Mouse (Mus musculus) neural tube, embryonic 12.5 days (tissue): ENCODE measurements around the gene Rpusd3. TPM values are rescaled to one million over a fixed set of nuclear protein-coding genes. Genes with fewer than 3 reads are reported as not detected.
A peak's percentile ranks its signal among the peaks of the same experiment; 100 is the strongest.

Source experiments
- ATAC-seq: fragments of 200-750 bp; cut with Nextera tagmentation; 2 replicates; pipeline ENCODE4 v1.8.0; 2017; ENCODE audit warnings: low read depth, mild to moderate bottlenecking, moderate TSS enrichment, moderate library complexity; ENCODE audit not compliant: low FRiP score
- H3K27ac ChIP-seq: fragments of 300-500 bp; sonication (generic); 2 replicates; pipeline ENCODE4 v1.5.1; 2016
- H3K27me3 ChIP-seq: fragments of 300-500 bp; sonication (generic); replicated peaks from 2 replicates; pipeline ENCODE4 v1.6.1; 2016; ENCODE audit warnings: mild to moderate bottlenecking
- H3K36me3 ChIP-seq: fragments of 300-500 bp; sonication (generic); 2 replicates; pipeline ENCODE4 v1.6.1; 2016; ENCODE audit warnings: mild to moderate bottlenecking
- H3K4me1 ChIP-seq: fragments of 300-500 bp; sonication (generic); 2 replicates; pipeline ENCODE4 v1.6.1; 2016
- H3K4me2 ChIP-seq: fragments of 300-500 bp; sonication (generic); replicated peaks from 2 replicates; pipeline ENCODE4 v1.6.1; 2016; ENCODE audit warnings: mild to moderate bottlenecking
- H3K4me3 ChIP-seq: fragments of 300-500 bp; sonication (generic); 2 replicates; pipeline ENCODE4 v1.5.1; 2016
- H3K9ac ChIP-seq: fragments of 300-500 bp; sonication (generic); 2 replicates; pipeline ENCODE4 v1.6.1; 2016; ENCODE audit warnings: mild to moderate bottlenecking
- H3K9me3 ChIP-seq: fragments of 300-500 bp; sonication (generic); 2 replicates; pipeline ENCODE4 v1.6.1; 2016; ENCODE audit warnings: mild to moderate bottlenecking
- WGBS: fragments of 180-500 bp; shearing (Covaris S2); methylation state at CpG from one replicate; pipeline ENCODE4 v1.1.7; 2016; 5-methylcytosine and 5-hydroxymethylcytosine counted together
- microRNA-seq: library from miRNA; unstranded; fragments of <30 nt; microRNA quantifications from one replicate; pipeline ENCODE4, GENCODE M21; 2017
- polyA plus RNA-seq: library from polyadenylated mRNA; unstranded; fragments of >200 nt; fragmentation: Nextera tagmentation; extraction: Ambion mirVana; gene quantifications from 2 replicates; pipeline ENCODE4 v1.2.1, GENCODE M21; 2016

Gene Rpusd3
- polyA plus RNA-seq, 1 experiment from 2014 or later = 29.3 TPM

- ATAC-seq = peak; percentile 95
- Histone ChIP-seq H3K4me2 (peak within 1 kb of the TSS; percentile 85), H3K9ac (peak within 1 kb of the TSS; percentile 92), H3K27me3 (no peaks in the 10 kb centered on the region), H3K9me3 (no peaks in the 10 kb centered on the region), H3K4me3 (peak within 1 kb of the TSS; percentile 97), H3K36me3 (peaks cover 50% of the 10 kb centered on the region), H3K4me1 (peaks cover 17% of the 10 kb centered on the region), H3K27ac (peak within 1 kb of the TSS; percentile 95)
- under 1% methylated on average over 61 of the region's 61 CpGs for WGBS
Measured at GRCm38 (mm10) chr6:113377496-113378385, 41.4 kb downstream of the Rpusd3 start, which contains the start of the genes Tada3 and Arpc4. Tada3 (minus strand) TSS chr6:113377883. Arpc4 (plus strand) TSS chr6:113378115.

- no peak for ATAC-seq
- H3K9me3 ChIP-seq = no peaks in the 10 kb centered on the region
- H3K4me2 ChIP-seq = peak overlapping the region; percentile 85
- H3K27ac ChIP-seq = peak overlapping the region; percentile 95
- H3K4me1 ChIP-seq = peaks cover 17% of the 10 kb centered on the region
- H3K27me3 ChIP-seq = no peaks in the 10 kb centered on the region
- peaks cover 55% of the 10 kb centered on the region for H3K36me3 ChIP-seq
- WGBS = 11% methylated on average over 7 of the region's 7 CpGs
- peak overlapping the region; percentile 92 for H3K9ac ChIP-seq
- H3K4me3 ChIP-seq = peak overlapping the region; percentile 97
Measured at GRCm38 (mm10) chr6:113377172-113377495, 42.0 kb downstream of the Rpusd3 start.

- Histone ChIP-seq H3K36me3 (peaks cover 70% of the 10 kb centered on the region), H3K27ac (no peak overlapping the region), H3K4me1 (peaks cover 6% of the 10 kb centered on the region), H3K4me2 (no peak overlapping the region), H3K27me3 (no peaks in the 10 kb centered on the region), H3K9me3 (no peaks in the 10 kb centered on the region), H3K9ac (no peak overlapping the region), H3K4me3 (no peak overlapping the region)
- no peak for ATAC-seq
- WGBS = 93% methylated on average over 4 of the region's 4 CpGs
Measured at GRCm38 (mm10) chr6:113373491-113373890, 45.6 kb downstream of the Rpusd3 start.

- Histone ChIP-seq H3K9ac (no peak overlapping the region), H3K27me3 (no peaks in the 10 kb centered on the region), H3K36me3 (peaks cover 75% of the 10 kb centered on the region), H3K9me3 (no peaks in the 10 kb centered on the region), H3K4me1 (no peaks in the 10 kb centered on the region), H3K4me3 (no peak overlapping the region), H3K4me2 (no peak overlapping the region), H3K27ac (no peak overlapping the region)
- no peak for ATAC-seq
- WGBS = 93% methylated on average over 20 of the region's 20 CpGs
Measured at GRCm38 (mm10) chr6:113370194-113370929, 48.8 kb downstream of the Rpusd3 start.

GRCm38 (mm10) chr6:113368577-113368976, 50.6 kb downstream of the Rpusd3 start:
- no peaks in the 10 kb centered on the region for H3K4me1 ChIP-seq
- H3K9me3 ChIP-seq = no peaks in the 10 kb centered on the region
- no peaks in the 10 kb centered on the region for H3K27me3 ChIP-seq
- no peak for ATAC-seq
- no peak overlapping the region for H3K27ac ChIP-seq
- no peak overlapping the region for H3K4me3 ChIP-seq
- 70% methylated on average over 5 of the region's 5 CpGs for WGBS
- H3K36me3 ChIP-seq = peaks cover 63% of the 10 kb centered on the region
- no peak overlapping the region for H3K4me2 ChIP-seq
- no peak overlapping the region for H3K9ac ChIP-seq

GRCm38 (mm10) chr6:113368124-113368523, 51.0 kb downstream of the Rpusd3 start:
- no peaks in the 10 kb centered on the region for H3K9me3 ChIP-seq
- WGBS = 94% methylated on average over 7 of the region's 7 CpGs
- peaks cover 58% of the 10 kb centered on the region for H3K36me3 ChIP-seq
- no peak overlapping the region for H3K27ac ChIP-seq
- H3K4me2 ChIP-seq = no peak overlapping the region
- no peaks in the 10 kb centered on the region for H3K27me3 ChIP-seq
- no peak overlapping the region for H3K9ac ChIP-seq
- H3K4me1 ChIP-seq = no peaks in the 10 kb centered on the region
- no peak overlapping the region for H3K4me3 ChIP-seq
- ATAC-seq = no peak

- no peaks in the 10 kb centered on the region for H3K4me1 ChIP-seq
- no peak overlapping the region for H3K4me2 ChIP-seq
- WGBS = 94% methylated on average over 1 of the region's 1 CpGs
- no peak overlapping the region for H3K9ac ChIP-seq
- no peak overlapping the region for H3K4me3 ChIP-seq
- no peak for ATAC-seq
- peaks cover 53% of the 10 kb centered on the region for H3K36me3 ChIP-seq
- no peak overlapping the region for H3K27ac ChIP-seq
- H3K27me3 ChIP-seq = no peaks in the 10 kb centered on the region
- no peaks in the 10 kb centered on the region for H3K9me3 ChIP-seq
Measured at GRCm38 (mm10) chr6:113367574-113367973, 51.6 kb downstream of the Rpusd3 start.

- no peak overlapping the region for H3K9ac ChIP-seq
- H3K4me3 ChIP-seq = no peak overlapping the region
- peaks cover 44% of the 10 kb centered on the region for H3K36me3 ChIP-seq
- H3K9me3 ChIP-seq = no peaks in the 10 kb centered on the region
- WGBS = 87% methylated on average over 6 of the region's 6 CpGs
- no peak overlapping the region for H3K27ac ChIP-seq
- no peak overlapping the region for H3K4me2 ChIP-seq
- no peaks in the 10 kb centered on the region for H3K27me3 ChIP-seq
- no peaks in the 10 kb centered on the region for H3K4me1 ChIP-seq
- no peak for ATAC-seq
Measured at GRCm38 (mm10) chr6:113366639-113367038, 52.5 kb downstream of the Rpusd3 start.

Small RNA genes lying within 50 kb of the gene (microRNA-seq; reads per million reads assigned to microRNA genes)
- not detected for gene Gm24387

Other genes with a start within 250 kb of the Rpusd3 start
- 40.8 and 42.7 TPM in 2 replicates for gene Lhfpl4, start 224.0 kb downstream of the Rpusd3 start, polyA plus RNA-seq
- gene Mtmr14, start 181.5 kb downstream of the Rpusd3 start, polyA plus RNA-seq = 46.0 and 48.6 TPM in 2 replicates
- gene Cpne9, start 137.0 kb downstream of the Rpusd3 start, polyA plus RNA-seq = 0.55 and 0.56 TPM in 2 replicates
- gene Brpf1, start 112.2 kb downstream of the Rpusd3 start, polyA plus RNA-seq = 24.9 and 29.9 TPM in 2 replicates
- 12.6 and 14.3 TPM in 2 replicates for gene Ogg1, start 92.4 kb downstream of the Rpusd3 start, polyA plus RNA-seq
- gene Camk1, start 75.4 kb downstream of the Rpusd3 start, polyA plus RNA-seq = 61.9 and 63.6 TPM in 2 replicates
- gene Tada3, start 41.5 kb downstream of the Rpusd3 start, polyA plus RNA-seq = 62.4 and 64.4 TPM in 2 replicates
- 352 and 393 TPM in 2 replicates for gene Arpc4, start 41.2 kb downstream of the Rpusd3 start, polyA plus RNA-seq
- gene Ttll3, start 30.1 kb downstream of the Rpusd3 start, polyA plus RNA-seq = 5.6 and 7.1 TPM in 2 replicates
- not detected in 2 replicates for gene Cidec, start 16.4 kb upstream of the Rpusd3 start, polyA plus RNA-seq
- gene Jagn1, start 23.2 kb upstream of the Rpusd3 start, polyA plus RNA-seq = 78.0 and 81.3 TPM in 2 replicates
- 0.73 and 1.6 TPM in 2 replicates for gene Il17re, start 39.1 kb upstream of the Rpusd3 start, polyA plus RNA-seq
- gene Il17rc, start 52.1 kb upstream of the Rpusd3 start, polyA plus RNA-seq = 2.4 and 3.0 TPM in 2 replicates
- 58.0 and 62.5 TPM in 2 replicates for gene Creld1, start 64.0 kb upstream of the Rpusd3 start, polyA plus RNA-seq
- 2.6 TPM in 2 replicates for gene Prrt3, start 82.6 kb upstream of the Rpusd3 start, polyA plus RNA-seq
- gene Emc3, start 112.3 kb upstream of the Rpusd3 start, polyA plus RNA-seq = 90.2 and 91.2 TPM in 2 replicates
- 8.3 and 8.4 TPM in 2 replicates for gene Fancd2, start 112.3 kb upstream of the Rpusd3 start, polyA plus RNA-seq
- 0.19 TPM in 1 of 2 replicates, not detected in the other for gene Fancd2os, start 181.4 kb upstream of the Rpusd3 start, polyA plus RNA-seq
- gene Brk1, start 185.4 kb upstream of the Rpusd3 start, polyA plus RNA-seq = 206 and 219 TPM in 2 replicates
- 64.8 and 65.3 TPM in 2 replicates for gene Vhl, start 204.6 kb upstream of the Rpusd3 start, polyA plus RNA-seq
- 3.1 and 4.1 TPM in 2 replicates for gene Irak2, start 219.1 kb upstream of the Rpusd3 start, polyA plus RNA-seq